Mouse (Mus musculus) heart, adult 2 months (tissue): ENCODE measurements around the gene Syngr2.

ENCODE experiments used
- CTCF ChIP-seq: fragments of 200-600 bp; IDR thresholded peaks from 2 replicates; pipeline ENCODE4 v1.8.1; 2022; ENCODE audit warnings: antibody characterized with exemption, mild to moderate bottlenecking, moderate library complexity
- EP300 ChIP-seq: fragments of 200-500 bp; IDR thresholded peaks from 2 replicates; pipeline ENCODE4 v1.6.1; 2011; ENCODE audit warnings: low read depth, low read length, control low read depth; ENCODE audit not compliant: insufficient read depth
- POLR2A ChIP-seq: fragments of 200-500 bp; IDR thresholded peaks from 2 replicates; pipeline ENCODE4 v1.6.1; 2011; ENCODE audit warnings: mild to moderate bottlenecking, low read depth, low read length, control low read depth; ENCODE audit not compliant: insufficient read depth

GRCm38 (mm10) chr11:117813867-117814266 lies 4.4 kb downstream of the Syngr2 start:
- TF ChIP-seq EP300 = no peak
- no peak for TF ChIP-seq CTCF
- TF ChIP-seq POLR2A = no peak
